Mouse (Mus musculus): Measurements from ENCODE around the gene Gpsm2. TPM values are rescaled to one million over a fixed set of nuclear protein-coding genes. Genes with fewer than 3 reads are reported as not detected.

The Gpsm2 gene
- total RNA-seq, 1 experiment from 2014 or later: 22.9 TPM

GRCm38 (mm10) chr3:108739045-108739708 lies 17.1 kb upstream of the Gpsm2 start, which contains the start of gene Aknad1:
Gene Aknad1 (plus strand): TSS chr3:108739658.
- no peak for ATAC-seq (replicated peaks in 1 of 2; ENCODE audit: insufficient read depth in 1 of 2, low FRiP score in 2 of 2, low TSS enrichment in 1 of 2, low read depth in 1 of 2, poor library complexity in 2 of 2, severe bottlenecking in 2 of 2)

- no peak for ATAC-seq (replicated peaks in 1 of 2; ENCODE audit: insufficient read depth in 1 of 2, low FRiP score in 2 of 2, low TSS enrichment in 1 of 2, low read depth in 1 of 2, poor library complexity in 2 of 2, severe bottlenecking in 2 of 2)
Observed at GRCm38 (mm10) chr3:108737761-108738160, 15.7 kb upstream of the Gpsm2 start.

- no peak for ATAC-seq (replicated peaks in 1 of 2; ENCODE audit: insufficient read depth in 1 of 2, low FRiP score in 2 of 2, low TSS enrichment in 1 of 2, low read depth in 1 of 2, poor library complexity in 2 of 2, severe bottlenecking in 2 of 2)
Observed at GRCm38 (mm10) chr3:108730316-108730715, 8.2 kb upstream of the Gpsm2 start.

- ATAC-seq (replicated peaks in 1 of 2; ENCODE audit: insufficient read depth in 1 of 2, low FRiP score in 2 of 2, low TSS enrichment in 1 of 2, low read depth in 1 of 2, poor library complexity in 2 of 2, severe bottlenecking in 2 of 2): peak; percentile 75 to 79
Observed at GRCm38 (mm10) chr3:108727776-108728175, 5.7 kb upstream of the Gpsm2 start.

- peak; percentile 77 to 80 for ATAC-seq (replicated peaks in 1 of 2; ENCODE audit: insufficient read depth in 1 of 2, low FRiP score in 2 of 2, low TSS enrichment in 1 of 2, low read depth in 1 of 2, poor library complexity in 2 of 2, severe bottlenecking in 2 of 2)
Observed at GRCm38 (mm10) chr3:108727344-108727743, 5.2 kb upstream of the Gpsm2 start.

GRCm38 (mm10) chr3:108726413-108726812 lies 4.3 kb upstream of the Gpsm2 start:
- no peak for ATAC-seq (replicated peaks in 1 of 2; ENCODE audit: insufficient read depth in 1 of 2, low FRiP score in 2 of 2, low TSS enrichment in 1 of 2, low read depth in 1 of 2, poor library complexity in 2 of 2, severe bottlenecking in 2 of 2)

GRCm38 (mm10) chr3:108721076-108721991 lies 775 bp downstream of the Gpsm2 start:
- no peak for ATAC-seq (replicated peaks in 1 of 2; ENCODE audit: insufficient read depth in 1 of 2, low FRiP score in 2 of 2, low TSS enrichment in 1 of 2, low read depth in 1 of 2, poor library complexity in 2 of 2, severe bottlenecking in 2 of 2)

- ATAC-seq (replicated peaks in 1 of 2; ENCODE audit: insufficient read depth in 1 of 2, low FRiP score in 2 of 2, low TSS enrichment in 1 of 2, low read depth in 1 of 2, poor library complexity in 2 of 2, severe bottlenecking in 2 of 2): no peak
Observed at GRCm38 (mm10) chr3:108719761-108720160, 2.3 kb downstream of the Gpsm2 start.

- no peak for ATAC-seq (replicated peaks in 1 of 2; ENCODE audit: insufficient read depth in 1 of 2, low FRiP score in 2 of 2, low TSS enrichment in 1 of 2, low read depth in 1 of 2, poor library complexity in 2 of 2, severe bottlenecking in 2 of 2)
Observed at GRCm38 (mm10) chr3:108719357-108719756, 2.8 kb downstream of the Gpsm2 start.

GRCm38 (mm10) chr3:108717896-108718502 lies 4.1 kb downstream of the Gpsm2 start:
- peak; percentile 43 to 44 for ATAC-seq (replicated peaks in 1 of 2; ENCODE audit: insufficient read depth in 1 of 2, low FRiP score in 2 of 2, low TSS enrichment in 1 of 2, low read depth in 1 of 2, poor library complexity in 2 of 2, severe bottlenecking in 2 of 2)

GRCm38 (mm10) chr3:108714837-108715236 lies 7.3 kb downstream of the Gpsm2 start:
- no peak for ATAC-seq (replicated peaks in 1 of 2; ENCODE audit: insufficient read depth in 1 of 2, low FRiP score in 2 of 2, low TSS enrichment in 1 of 2, low read depth in 1 of 2, poor library complexity in 2 of 2, severe bottlenecking in 2 of 2)

- 0 out of 4 replicates have a peak, but pooled peaks of 1 of the 2 experiments have one; percentile 41 for ATAC-seq (replicated peaks in 1 of 2; ENCODE audit: insufficient read depth in 1 of 2, low FRiP score in 2 of 2, low TSS enrichment in 1 of 2, low read depth in 1 of 2, poor library complexity in 2 of 2, severe bottlenecking in 2 of 2)
Observed at GRCm38 (mm10) chr3:108713065-108713675, 8.9 kb downstream of the Gpsm2 start.

GRCm38 (mm10) chr3:108711296-108711695 lies 10.8 kb downstream of the Gpsm2 start:
- no peak for ATAC-seq (replicated peaks in 1 of 2; ENCODE audit: insufficient read depth in 1 of 2, low FRiP score in 2 of 2, low TSS enrichment in 1 of 2, low read depth in 1 of 2, poor library complexity in 2 of 2, severe bottlenecking in 2 of 2)

GRCm38 (mm10) chr3:108702789-108703188 lies 19.3 kb downstream of the Gpsm2 start:
- no peak for ATAC-seq (replicated peaks in 1 of 2; ENCODE audit: insufficient read depth in 1 of 2, low FRiP score in 2 of 2, low TSS enrichment in 1 of 2, low read depth in 1 of 2, poor library complexity in 2 of 2, severe bottlenecking in 2 of 2)

GRCm38 (mm10) chr3:108701256-108701655 lies 20.9 kb downstream of the Gpsm2 start:
- no peak; a peak in 1 of 4 replicates for ATAC-seq (replicated peaks in 1 of 2; ENCODE audit: insufficient read depth in 1 of 2, low FRiP score in 2 of 2, low TSS enrichment in 1 of 2, low read depth in 1 of 2, poor library complexity in 2 of 2, severe bottlenecking in 2 of 2)

GRCm38 (mm10) chr3:108699786-108700185 lies 22.3 kb downstream of the Gpsm2 start:
- no peak for ATAC-seq (replicated peaks in 1 of 2; ENCODE audit: insufficient read depth in 1 of 2, low FRiP score in 2 of 2, low TSS enrichment in 1 of 2, low read depth in 1 of 2, poor library complexity in 2 of 2, severe bottlenecking in 2 of 2)

- no peak for ATAC-seq (replicated peaks in 1 of 2; ENCODE audit: insufficient read depth in 1 of 2, low FRiP score in 2 of 2, low TSS enrichment in 1 of 2, low read depth in 1 of 2, poor library complexity in 2 of 2, severe bottlenecking in 2 of 2)
Observed at GRCm38 (mm10) chr3:108698662-108699061, 23.4 kb downstream of the Gpsm2 start.

All from hematopoietic stem cell, adult 5-6 weeks (primary cell).